Mouse (Mus musculus) erythroblast, adult 5-6 weeks (primary cell): ENCODE results near the gene Gbf1. TPM values are rescaled to one million over a fixed set of nuclear protein-coding genes. Genes with fewer than 3 reads are reported as not detected.

Source experiments
- ATAC-seq: replicated peaks from 2 replicates; pipeline ENCODE4 v1.8.0; 2016; ENCODE audit warnings: moderate number of reproducible peaks, mild to moderate bottlenecking, moderate TSS enrichment, inconsistent platforms; ENCODE audit not compliant: poor library complexity, low FRiP score, severe bottlenecking
- total RNA-seq, 2 experiments: library from RNA; stranded (forward) in 1 of 2; stranded (reverse) in 1 of 2; fragments of 150-400 nt in 1 of 2; fragments of 200-764, 138-1000 nt in 1 of 2; gene quantifications; 2 replicates each; pipeline versions ENCODE4 v1.2.3 to v1.2.4; 2015 to 2017; ENCODE audit warnings: low replicate concordance in 2 of 2

Gene Gbf1
- total RNA-seq, 2 experiments from 2014 or later: 18.1 to 22.9 TPM

DNA sequence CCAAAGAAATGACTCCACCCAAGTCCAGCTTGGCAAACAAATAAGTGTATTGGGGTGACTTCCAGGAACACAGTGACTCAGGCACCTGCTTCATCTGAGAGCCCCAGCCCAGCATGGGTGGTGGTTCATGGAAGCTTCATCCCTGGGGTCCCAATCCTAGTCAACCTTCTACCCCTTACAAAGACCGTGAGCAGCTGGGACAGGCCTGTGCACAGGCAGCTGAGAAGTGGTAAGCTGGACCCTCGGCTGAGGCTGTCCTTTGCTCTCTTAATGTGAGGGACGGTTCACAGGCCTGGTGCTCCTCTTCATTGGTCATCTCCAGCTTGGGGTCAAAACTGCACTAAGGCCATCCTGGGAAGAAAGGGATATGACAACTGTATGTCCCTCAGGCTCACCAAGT lies 135.3 kb downstream of the Gbf1 start:
- ATAC-seq: no peak

GRCm38 (mm10) chr19:46290535-46291105 lies 138.3 kb downstream of the Gbf1 start:
- ATAC-seq: no peak

- ATAC-seq: no peak
These were observed 144.6 kb downstream of the Gbf1 start for GRCm38 (mm10) chr19:46296938-46297337.

- ATAC-seq: no peak
These were observed 148.2 kb downstream of the Gbf1 start for GRCm38 (mm10) chr19:46300294-46301045.

- no peak for ATAC-seq
These were observed 150.2 kb downstream of the Gbf1 start for GRCm38 (mm10) chr19:46302551-46302950.

GRCm38 (mm10) chr19:46303251-46304215 lies 151.2 kb downstream of the Gbf1 start:
- no peak for ATAC-seq

DNA sequence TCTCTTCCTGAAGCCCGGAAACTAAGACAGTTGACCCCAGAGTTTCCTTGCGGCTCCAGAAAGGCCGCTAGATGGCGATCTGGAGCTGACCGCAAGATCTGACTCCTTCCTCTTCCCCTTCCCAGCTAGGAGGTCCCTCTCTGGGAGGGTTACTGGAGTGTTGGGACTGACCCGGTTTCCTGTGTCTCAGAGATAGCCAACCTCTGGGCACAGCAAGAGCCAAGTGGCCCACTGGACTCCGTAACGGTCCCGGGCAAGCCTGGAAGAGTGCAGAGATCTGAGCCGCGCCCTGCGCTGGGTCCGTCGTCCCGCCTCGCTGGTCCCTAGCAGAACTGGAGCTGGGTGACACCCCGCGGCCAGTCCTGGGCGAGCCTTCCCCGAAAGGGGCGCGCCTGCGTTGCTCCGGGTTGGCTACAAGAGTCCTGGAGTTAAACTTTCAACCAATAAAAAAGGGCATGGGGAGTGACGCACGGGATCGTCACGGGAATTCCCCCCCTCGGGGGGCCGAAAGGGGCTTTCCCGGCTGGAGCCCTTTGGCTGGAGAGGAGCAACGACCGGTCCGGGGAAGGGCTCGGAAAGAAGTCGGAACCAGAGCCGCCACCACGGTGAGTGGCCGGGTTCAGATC lies 152.0 kb downstream of the Gbf1 start, which contains the start of gene Nfkb2:
Nfkb2 (plus strand) TSS at position 105 of the 626 bp plus-strand sequence.
- peak; percentile 73 for ATAC-seq

GRCm38 (mm10) chr19:46304908-46305333 lies 152.6 kb downstream of the Gbf1 start:
- peak; percentile 16 for ATAC-seq

DNA sequence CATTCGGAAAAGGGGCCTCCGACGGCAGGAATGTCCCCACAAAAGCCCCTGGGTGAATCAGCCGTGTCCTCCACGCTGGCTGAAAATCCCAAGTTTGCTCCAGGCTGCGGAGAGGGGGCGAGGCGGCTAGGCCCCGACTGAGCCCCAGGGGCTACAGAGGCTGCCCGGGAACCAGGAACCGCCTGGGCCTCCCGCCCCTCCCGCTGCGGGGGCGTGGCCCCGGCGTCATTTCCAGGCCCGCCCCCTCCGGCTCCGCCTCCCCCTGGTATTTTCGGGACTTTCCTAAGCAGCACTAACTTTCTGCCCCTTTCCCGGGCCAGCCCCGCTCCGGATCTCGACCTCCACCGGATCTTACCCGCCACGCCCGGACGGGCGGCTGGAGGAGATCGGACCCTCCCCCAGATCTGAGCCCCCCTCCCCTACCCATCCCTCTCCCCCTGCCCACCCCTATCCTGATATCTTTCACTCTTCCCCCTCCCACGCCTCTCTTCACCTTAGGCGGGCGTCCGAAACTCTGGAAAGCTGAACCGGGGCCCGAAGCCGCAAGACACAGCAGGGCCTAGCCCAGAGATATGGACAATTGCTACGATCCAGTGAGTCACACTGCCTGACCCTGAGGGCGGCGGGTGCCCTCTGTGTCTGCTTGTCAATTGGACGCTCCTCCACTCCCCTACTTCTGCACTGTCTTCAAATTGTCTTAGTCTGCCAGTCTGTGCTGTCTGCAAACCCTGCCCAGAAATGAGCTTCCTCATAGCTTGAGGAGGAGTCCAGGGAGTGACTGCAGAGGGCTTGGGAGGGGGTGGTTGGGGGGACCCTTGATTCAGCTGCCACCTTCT lies 153.3 kb downstream of the Gbf1 start:
- peak; percentile 68 for ATAC-seq

DNA sequence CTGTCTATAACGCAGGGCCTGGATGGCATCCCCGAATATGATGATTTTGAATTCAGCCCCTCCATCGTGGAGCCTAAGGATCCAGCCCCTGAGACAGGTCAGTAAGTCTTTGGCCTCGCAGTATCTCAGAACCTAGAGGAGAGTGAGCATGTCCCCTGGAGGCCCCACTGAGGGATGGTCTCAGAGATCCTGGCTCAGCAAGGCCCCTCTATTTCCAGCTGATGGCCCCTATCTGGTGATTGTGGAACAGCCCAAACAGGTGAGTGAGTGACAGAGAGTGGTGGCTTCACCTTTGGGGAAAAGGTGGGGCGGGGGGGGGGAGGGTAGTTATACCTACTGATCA lies 153.9 kb downstream of the Gbf1 start:
- no peak for ATAC-seq

DNA sequence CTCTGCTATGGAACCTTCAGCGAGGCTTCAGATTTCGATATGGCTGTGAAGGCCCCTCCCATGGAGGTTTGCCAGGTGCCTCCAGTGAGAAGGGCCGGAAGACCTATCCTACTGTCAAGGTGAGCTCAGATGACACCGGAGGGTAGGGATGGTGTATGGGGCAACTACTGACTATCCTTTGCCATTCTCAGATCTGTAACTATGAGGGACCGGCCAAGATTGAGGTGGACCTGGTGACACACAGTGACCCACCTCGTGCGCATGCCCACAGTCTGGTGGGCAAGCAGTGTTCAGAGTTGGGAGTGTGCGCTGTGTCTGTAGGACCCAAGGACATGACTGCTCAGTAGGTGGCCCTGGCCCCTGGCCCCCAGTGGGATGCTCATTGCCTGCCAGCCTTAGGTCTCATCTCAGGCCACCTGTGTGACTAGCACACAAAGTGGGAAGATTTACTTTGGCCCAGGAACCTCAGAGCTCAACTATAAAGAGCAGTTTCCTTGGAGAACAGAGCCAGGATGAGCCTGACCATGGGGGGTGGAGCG lies 154.5 kb downstream of the Gbf1 start:
- no peak for ATAC-seq

GRCm38 (mm10) chr19:46307781-46308180 lies 155.5 kb downstream of the Gbf1 start:
- ATAC-seq: no peak

DNA sequence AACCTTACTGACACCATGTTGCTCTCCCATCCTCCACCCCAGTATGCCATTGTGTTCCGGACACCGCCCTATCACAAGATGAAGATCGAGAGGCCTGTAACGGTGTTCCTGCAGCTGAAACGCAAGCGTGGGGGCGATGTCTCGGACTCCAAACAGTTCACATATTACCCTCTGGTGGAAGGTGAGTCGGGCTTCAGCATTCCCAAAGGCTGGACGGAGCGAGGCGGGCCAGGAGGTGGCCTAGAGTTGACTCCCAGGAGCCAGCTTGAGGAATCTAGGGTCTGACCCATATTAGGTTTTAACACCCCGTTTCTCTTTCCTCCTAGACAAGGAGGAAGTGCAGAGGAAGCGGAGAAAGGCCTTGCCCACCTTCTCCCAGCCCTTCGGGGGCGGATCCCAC lies 156.0 kb downstream of the Gbf1 start:
- no peak for ATAC-seq

DNA sequence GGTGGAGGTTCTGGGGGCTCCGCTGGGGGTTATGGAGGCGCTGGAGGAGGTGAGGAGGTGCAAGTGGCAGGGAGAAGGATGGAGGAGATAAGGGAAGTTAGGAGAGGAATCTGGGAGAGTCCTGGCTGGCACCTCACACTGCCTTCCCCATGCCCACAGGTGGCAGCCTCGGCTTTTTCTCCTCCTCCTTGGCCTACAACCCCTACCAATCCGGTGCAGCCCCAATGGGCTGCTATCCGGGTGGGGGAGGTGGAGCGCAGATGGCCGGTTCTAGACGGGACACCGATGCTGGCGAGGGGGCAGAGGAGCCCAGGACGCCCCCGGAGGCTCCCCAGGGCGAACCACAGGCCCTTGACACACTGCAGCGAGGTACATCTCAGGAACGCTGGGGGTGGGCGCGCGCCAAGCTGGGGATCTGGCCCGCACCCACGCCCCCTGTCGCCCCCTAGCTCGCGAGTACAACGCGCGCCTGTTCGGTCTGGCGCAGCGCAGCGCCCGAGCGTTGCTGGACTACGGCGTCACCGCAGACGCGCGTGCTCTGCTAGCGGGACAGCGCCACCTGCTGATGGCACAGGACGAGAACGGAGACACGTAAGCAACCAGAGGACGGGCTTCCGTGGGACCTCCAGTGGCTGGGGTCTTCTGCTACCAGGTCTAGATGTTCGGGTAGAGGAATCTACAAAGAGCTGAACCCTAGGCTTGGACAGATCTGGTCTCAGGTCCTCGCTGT lies 156.6 kb downstream of the Gbf1 start:
- peak; percentile 53 for ATAC-seq

GRCm38 (mm10) chr19:46309651-46310305 lies 157.5 kb downstream of the Gbf1 start:
- no peak for ATAC-seq

- ATAC-seq: no peak
These were observed 158.1 kb downstream of the Gbf1 start for GRCm38 (mm10) chr19:46310312-46310865.

- ATAC-seq: no peak
These were observed 159.0 kb downstream of the Gbf1 start for GRCm38 (mm10) chr19:46311341-46311740.
